Mouse (Mus musculus): ENCODE measurements around the gene Zbtb40. TPM values are rescaled to one million over a fixed set of nuclear protein-coding genes. Genes with fewer than 3 reads are reported as not detected.
A peak's percentile ranks its signal among the peaks of the same experiment; 100 is the strongest.

Gene Zbtb40
- polyA plus RNA-seq, 1 experiment from 2014 or later: 0.56 TPM

- Histone ChIP-seq H3K4me3 (ENCODE audit: low read depth, low read length) (no peak overlapping the region), H3K27me3 (ENCODE audit: insufficient read depth, low read length) (no peaks in the 10 kb centered on the region), H3K4me2 (ENCODE audit: low read depth, low read length) (no peak overlapping the region), H3K9ac (replicated peaks) (no peak overlapping the region), H3K4me1 (ENCODE audit: insufficient read depth) (no peaks in the 10 kb centered on the region), H3K27ac (ENCODE audit: low read depth) (no peak overlapping the region), H3K9me3 (ENCODE audit: low read length) (no peaks in the 10 kb centered on the region), H3K36me3 (replicated peaks; ENCODE audit: insufficient read depth, low read length) (no peaks in the 10 kb centered on the region)
- TF ChIP-seq EP300 (IDR thresholded peaks at IDR 0.05; ENCODE audit: low read depth) (no peak), CTCF (IDR thresholded peaks at IDR 0.05; ENCODE audit: low read depth) (no peak)
- ATAC-seq (no peak), DNase-seq (no peak)
- WGBS (ENCODE audit: insufficient replicate concordance): 79% methylated on average over 4 of the region's 4 CpGs
These were observed 67.7 kb downstream of the Zbtb40 start for GRCm38 (mm10) chr4:136980921-136981320.

GRCm38 (mm10) chr4:136977244-136977643 lies 71.4 kb downstream of the Zbtb40 start:
- DNase-seq: no peak
- H3K36me3 ChIP-seq (replicated peaks; ENCODE audit: insufficient read depth, low read length): no peaks in the 10 kb centered on the region
- no peak overlapping the region for H3K4me3 ChIP-seq (ENCODE audit: low read depth, low read length)
- no peak overlapping the region for H3K9ac ChIP-seq (replicated peaks)
- TF ChIP-seq EP300 (IDR thresholded peaks at IDR 0.05; ENCODE audit: low read depth) (no peak), CTCF (IDR thresholded peaks at IDR 0.05; ENCODE audit: low read depth) (no peak)
- H3K9me3 ChIP-seq (ENCODE audit: low read length): no peaks in the 10 kb centered on the region
- 44% methylated on average over 8 of the region's 8 CpGs for WGBS (ENCODE audit: insufficient replicate concordance)
- no peak for ATAC-seq
- H3K27me3 ChIP-seq (ENCODE audit: insufficient read depth, low read length): 0 out of 2 replicates have a peak, but pooled peaks cover 2% of the 10 kb centered on the region
- no peaks in the 10 kb centered on the region for H3K4me1 ChIP-seq (ENCODE audit: insufficient read depth)
- no peak overlapping the region for H3K27ac ChIP-seq (ENCODE audit: low read depth)
- H3K4me2 ChIP-seq (ENCODE audit: low read depth, low read length): no peak overlapping the region

GRCm38 (mm10) chr4:136970939-136971338 lies 77.7 kb downstream of the Zbtb40 start:
- H3K27me3 ChIP-seq (ENCODE audit: insufficient read depth, low read length): peaks cover 26% of the 10 kb centered on the region; the same call in 1 of the 2 replicates
- 7% methylated on average over 6 of the region's 6 CpGs for WGBS (ENCODE audit: insufficient replicate concordance)
- DNase-seq: peak; percentile 60
- no peaks in the 10 kb centered on the region for H3K4me1 ChIP-seq (ENCODE audit: insufficient read depth)
- no peak overlapping the region for H3K9ac ChIP-seq (replicated peaks)
- no peaks in the 10 kb centered on the region for H3K36me3 ChIP-seq (replicated peaks; ENCODE audit: insufficient read depth, low read length)
- no peak overlapping the region for H3K4me2 ChIP-seq (ENCODE audit: low read depth, low read length)
- no peak overlapping the region for H3K4me3 ChIP-seq (ENCODE audit: low read depth, low read length)
- ATAC-seq: 0 out of 2 replicates have a peak, but pooled peaks have one; percentile 21
- no peak overlapping the region for H3K27ac ChIP-seq (ENCODE audit: low read depth)
- H3K9me3 ChIP-seq (ENCODE audit: low read length): no peaks in the 10 kb centered on the region
- TF ChIP-seq CTCF (IDR thresholded peaks at IDR 0.05; ENCODE audit: low read depth) (peak; percentile 71), EP300 (IDR thresholded peaks at IDR 0.05; ENCODE audit: low read depth) (no peak)

GRCm38 (mm10) chr4:136969503-136970276 lies 78.9 kb downstream of the Zbtb40 start:
- TF ChIP-seq CTCF (IDR thresholded peaks at IDR 0.05; ENCODE audit: low read depth) (peak; percentile 33), EP300 (IDR thresholded peaks at IDR 0.05; ENCODE audit: low read depth) (no peak)
- Histone ChIP-seq H3K27me3 (ENCODE audit: insufficient read depth, low read length) (peaks cover 31% of the 10 kb centered on the region; the same call in 1 of the 2 replicates), H3K4me1 (ENCODE audit: insufficient read depth) (no peaks in the 10 kb centered on the region), H3K4me2 (ENCODE audit: low read depth, low read length) (no peak overlapping the region), H3K9me3 (ENCODE audit: low read length) (no peaks in the 10 kb centered on the region), H3K36me3 (replicated peaks; ENCODE audit: insufficient read depth, low read length) (no peaks in the 10 kb centered on the region), H3K4me3 (ENCODE audit: low read depth, low read length) (no peak overlapping the region), H3K9ac (replicated peaks) (no peak overlapping the region), H3K27ac (ENCODE audit: low read depth) (no peak overlapping the region)
- ATAC-seq (no peak), DNase-seq (no peak)
- WGBS (ENCODE audit: insufficient replicate concordance): 49% methylated on average over 16 of the region's 16 CpGs

GRCm38 (mm10) chr4:136969096-136969495 lies 79.5 kb downstream of the Zbtb40 start:
- H3K4me3 ChIP-seq (ENCODE audit: low read depth, low read length): no peak overlapping the region
- no peak overlapping the region for H3K9ac ChIP-seq (replicated peaks)
- 48% methylated on average over 8 of the region's 8 CpGs for WGBS (ENCODE audit: insufficient replicate concordance)
- no peaks in the 10 kb centered on the region for H3K9me3 ChIP-seq (ENCODE audit: low read length)
- no peak overlapping the region for H3K4me2 ChIP-seq (ENCODE audit: low read depth, low read length)
- ATAC-seq (no peak), DNase-seq (no peak)
- no peaks in the 10 kb centered on the region for H3K4me1 ChIP-seq (ENCODE audit: insufficient read depth)
- TF ChIP-seq CTCF (IDR thresholded peaks at IDR 0.05; ENCODE audit: low read depth) (no peak), EP300 (IDR thresholded peaks at IDR 0.05; ENCODE audit: low read depth) (no peak)
- peaks cover 36% of the 10 kb centered on the region for H3K27me3 ChIP-seq (ENCODE audit: insufficient read depth, low read length)
- H3K27ac ChIP-seq (ENCODE audit: low read depth): no peak overlapping the region
- no peaks in the 10 kb centered on the region for H3K36me3 ChIP-seq (replicated peaks; ENCODE audit: insufficient read depth, low read length)

- Histone ChIP-seq H3K9me3 (ENCODE audit: low read length) (no peaks in the 10 kb centered on the region), H3K4me3 (ENCODE audit: low read depth, low read length) (no peak overlapping the region), H3K27me3 (ENCODE audit: insufficient read depth, low read length) (peaks cover 40% of the 10 kb centered on the region), H3K4me1 (ENCODE audit: insufficient read depth) (no peaks in the 10 kb centered on the region), H3K27ac (ENCODE audit: low read depth) (no peak overlapping the region), H3K36me3 (replicated peaks; ENCODE audit: insufficient read depth, low read length) (no peaks in the 10 kb centered on the region), H3K4me2 (ENCODE audit: low read depth, low read length) (no peak overlapping the region), H3K9ac (replicated peaks) (no peak overlapping the region)
- 20% methylated on average over 9 of the region's 9 CpGs for WGBS (ENCODE audit: insufficient replicate concordance)
- no peak for ATAC-seq
- no peak for DNase-seq
- no peak for TF ChIP-seq CTCF (IDR thresholded peaks at IDR 0.05; ENCODE audit: low read depth)
- no peak for TF ChIP-seq EP300 (IDR thresholded peaks at IDR 0.05; ENCODE audit: low read depth)
These were observed 81.1 kb downstream of the Zbtb40 start for GRCm38 (mm10) chr4:136967511-136967910.
